Mouse (Mus musculus) neural tube, embryonic 15.5 days (tissue): Measurements from ENCODE around the gene Ninj2. TPM values are rescaled to one million over a fixed set of nuclear protein-coding genes. Genes with fewer than 3 reads are reported as not detected.

Experiments
- ATAC-seq: fragments of 200-750 bp; cut with Nextera tagmentation; 2 replicates; pipeline ENCODE4 v1.8.0; 2017; ENCODE audit warnings: mild to moderate bottlenecking, moderate TSS enrichment, moderate library complexity; ENCODE audit not compliant: low FRiP score
- H3K27ac ChIP-seq: fragments of 300-500 bp; sonication (generic); replicated peaks from 2 replicates; pipeline ENCODE4 v1.5.1; 2015; ENCODE audit warnings: mild to moderate bottlenecking, inconsistent platforms
- H3K27me3 ChIP-seq: fragments of 300-500 bp; sonication (generic); replicated peaks from 2 replicates; pipeline ENCODE4 v1.6.1; 2015; ENCODE audit warnings: inconsistent platforms
- H3K36me3 ChIP-seq: fragments of 300-500 bp; sonication (generic); 2 replicates; pipeline ENCODE4 v1.6.1; 2015; ENCODE audit warnings: inconsistent platforms
- H3K4me1 ChIP-seq: fragments of 300-500 bp; sonication (generic); 2 replicates; pipeline ENCODE4 v1.6.1; 2015; ENCODE audit warnings: inconsistent platforms
- H3K4me2 ChIP-seq: fragments of 300-500 bp; sonication (generic); 2 replicates; pipeline ENCODE4 v1.6.1; 2015; ENCODE audit warnings: inconsistent platforms, mild to moderate bottlenecking, moderate library complexity
- H3K4me3 ChIP-seq: fragments of 300-500 bp; sonication (generic); replicated peaks from 2 replicates; pipeline ENCODE4 v1.5.1; 2015; ENCODE audit warnings: mild to moderate bottlenecking, inconsistent platforms
- H3K9ac ChIP-seq: fragments of 300-500 bp; sonication (generic); replicated peaks from 2 replicates; pipeline ENCODE4 v1.6.1; 2015; ENCODE audit warnings: mild to moderate bottlenecking, inconsistent platforms
- H3K9me3 ChIP-seq: fragments of 300-500 bp; sonication (generic); replicated peaks from 2 replicates; pipeline ENCODE4 v1.6.1; 2016; ENCODE audit warnings: inconsistent platforms
- WGBS: fragments of 180-500 bp; shearing (Covaris S2); methylation state at CpG from one replicate; pipeline ENCODE4 v1.1.7; 2015; ENCODE audit warnings: mixed read lengths; 5-methylcytosine and 5-hydroxymethylcytosine counted together
- polyA plus RNA-seq: library from polyadenylated mRNA; unstranded; fragments of >200 nt; fragmentation: Nextera tagmentation; extraction: Ambion mirVana; gene quantifications from 2 replicates; pipeline ENCODE4 v1.2.1, GENCODE M21; 2015

Ninj2 gene
- polyA plus RNA-seq, 1 experiment from 2014 or later: 0.19 TPM

- no peak for ATAC-seq
- Histone ChIP-seq H3K4me1 (no peaks in the 10 kb centered on the region), H3K4me2 (no peak overlapping the region), H3K36me3 (no peaks in the 10 kb centered on the region), H3K27me3 (no peaks in the 10 kb centered on the region), H3K4me3 (no peak overlapping the region), H3K9ac (no peak overlapping the region), H3K27ac (no peak overlapping the region), H3K9me3 (no peaks in the 10 kb centered on the region)
- 76% methylated on average over 5 of the region's 5 CpGs for WGBS
Observed at GRCm38 (mm10) chr6:120249831-120250230, 156.7 kb downstream of the Ninj2 start.

Other genes with a start within 250 kb of the Ninj2 start
- 42.9 and 51.1 TPM in 2 replicates for gene Erc1, start 245.2 kb upstream of the Ninj2 start, polyA plus RNA-seq
- gene Rad52, start 190.7 kb upstream of the Ninj2 start, polyA plus RNA-seq: 24.3 and 25.7 TPM in 2 replicates
- gene Wnk1, start 54.7 kb upstream of the Ninj2 start, polyA plus RNA-seq: 51.4 and 52.4 TPM in 2 replicates
- gene D330020A13Rik, start 201.0 kb downstream of the Ninj2 start, polyA plus RNA-seq: 0.45 TPM in 1 of 2 replicates, not detected in the other
- gene B4galnt3, start 201.2 kb downstream of the Ninj2 start, polyA plus RNA-seq: 0.24 and 0.51 TPM in 2 replicates